Mouse (Mus musculus) stomach, embryonic 14.5 days (tissue): ENCODE results near the gene Pde1c. TPM values are rescaled to one million over a fixed set of nuclear protein-coding genes. Genes with fewer than 3 reads are reported as not detected.

Experiments used
- ATAC-seq: fragments of 200-750 bp; cut with Nextera tagmentation; 2 replicates; pipeline ENCODE4 v1.8.0; 2017; ENCODE audit warnings: low read depth, moderate TSS enrichment; ENCODE audit not compliant: insufficient number of reproducible peaks, insufficient read depth, low FRiP score
- H3K27ac ChIP-seq: fragments of 300-500 bp; sonication (generic); 2 replicates; pipeline ENCODE4 v1.5.1; 2014; ENCODE audit warnings: mild to moderate bottlenecking, low read length, moderate library complexity, mixed read lengths
- H3K27me3 ChIP-seq: fragments of 300-500 bp; sonication (generic); 2 replicates; pipeline ENCODE4 v1.6.1; 2014; ENCODE audit warnings: low read length, control low read depth, mixed read lengths; ENCODE audit not compliant: control insufficient read depth, insufficient read depth
- H3K36me3 ChIP-seq: fragments of 300-500 bp; sonication (generic); 2 replicates; pipeline ENCODE4 v1.6.1; 2014; ENCODE audit warnings: mild to moderate bottlenecking, control low read depth, low read length, moderate library complexity, mixed read lengths; ENCODE audit not compliant: control insufficient read depth, insufficient read depth
- H3K4me1 ChIP-seq: fragments of 300-500 bp; sonication (generic); 2 replicates; pipeline ENCODE4 v1.6.1; 2014; ENCODE audit warnings: low read length, control low read depth, mixed read lengths; ENCODE audit not compliant: control insufficient read depth, insufficient read depth
- H3K4me2 ChIP-seq: fragments of 300-500 bp; sonication (generic); replicated peaks from 2 replicates; pipeline ENCODE4 v1.6.1; 2014; ENCODE audit warnings: low read depth, low read length, control low read depth
- H3K4me3 ChIP-seq: fragments of 300-500 bp; sonication (generic); 2 replicates; pipeline ENCODE4 v1.5.1; 2014; ENCODE audit warnings: low read depth, low read length, control low read depth
- H3K9ac ChIP-seq: fragments of 300-500 bp; sonication (generic); replicated peaks from 2 replicates; pipeline ENCODE4 v1.6.1; 2014; ENCODE audit warnings: low read depth, mild to moderate bottlenecking, control low read depth, low read length, moderate library complexity, mixed read lengths
- H3K9me3 ChIP-seq: fragments of 300-500 bp; sonication (generic); 2 replicates; pipeline ENCODE4 v1.6.1; 2016; ENCODE audit warnings: low read depth, low read length, control low read depth; ENCODE audit not compliant: control insufficient read depth
- WGBS: fragments of 180-500 bp; shearing (Covaris S2); extraction: QIAGEN DNeasy Blood & Tissue Kit; methylation state at CpG from one replicate; pipeline ENCODE4 v1.1.7; 2014; 5-methylcytosine and 5-hydroxymethylcytosine counted together
- polyA plus RNA-seq: library from polyadenylated mRNA; unstranded; fragments of >200 nt; fragmentation: Nextera tagmentation; extraction: Ambion mirVana; gene quantifications from 2 replicates; pipeline ENCODE4 v1.2.1, GENCODE M21; 2014

The Pde1c gene
- polyA plus RNA-seq, 1 experiment from 2014 or later: 2.8 TPM

GRCm38 (mm10) chr6:56275461-56275860 lies 293.4 kb downstream of the Pde1c start:
- H3K9ac ChIP-seq: no peak overlapping the region
- H3K27ac ChIP-seq: no peak overlapping the region
- no peak overlapping the region for H3K4me3 ChIP-seq
- WGBS: 80% methylated on average over 1 of the region's 1 CpGs
- H3K9me3 ChIP-seq: no peaks in the 10 kb centered on the region
- H3K27me3 ChIP-seq: no peaks in the 10 kb centered on the region
- H3K4me2 ChIP-seq: no peak overlapping the region
- no peaks in the 10 kb centered on the region for H3K4me1 ChIP-seq
- ATAC-seq: no peak
- no peaks in the 10 kb centered on the region for H3K36me3 ChIP-seq

GRCm38 (mm10) chr6:56271741-56272140 lies 297.2 kb downstream of the Pde1c start:
- no peak for ATAC-seq
- Histone ChIP-seq H3K4me3 (no peak overlapping the region), H3K4me2 (no peak overlapping the region), H3K27me3 (no peaks in the 10 kb centered on the region), H3K9ac (no peak overlapping the region), H3K9me3 (no peaks in the 10 kb centered on the region), H3K36me3 (no peaks in the 10 kb centered on the region), H3K27ac (no peak overlapping the region), H3K4me1 (no peaks in the 10 kb centered on the region)
- WGBS: 75% methylated on average over 2 of the region's 2 CpGs

- Histone ChIP-seq H3K4me3 (no peak overlapping the region), H3K9me3 (no peaks in the 10 kb centered on the region), H3K27ac (no peak overlapping the region), H3K36me3 (no peaks in the 10 kb centered on the region), H3K4me1 (no peaks in the 10 kb centered on the region), H3K9ac (no peak overlapping the region), H3K27me3 (no peaks in the 10 kb centered on the region), H3K4me2 (no peak overlapping the region)
- whole genome bisulfite sequencing: 92% methylated on average over 4 of the region's 4 CpGs
- no peak for ATAC-seq
Measured at GRCm38 (mm10) chr6:56264509-56264908, 304.4 kb downstream of the Pde1c start.

- no peak for ATAC-seq
- H3K9ac ChIP-seq: no peak overlapping the region
- no peak overlapping the region for H3K27ac ChIP-seq
- 47% methylated on average over 3 of the region's 3 CpGs for WGBS
- H3K4me1 ChIP-seq: no peaks in the 10 kb centered on the region
- H3K36me3 ChIP-seq: no peaks in the 10 kb centered on the region
- H3K9me3 ChIP-seq: no peaks in the 10 kb centered on the region
- no peak overlapping the region for H3K4me2 ChIP-seq
- H3K27me3 ChIP-seq: no peaks in the 10 kb centered on the region
- no peak overlapping the region for H3K4me3 ChIP-seq
Measured at GRCm38 (mm10) chr6:56260118-56260517, 308.8 kb downstream of the Pde1c start.

- 92% methylated on average over 2 of the region's 2 CpGs for WGBS
- no peaks in the 10 kb centered on the region for H3K9me3 ChIP-seq
- ATAC-seq: no peak
- H3K4me2 ChIP-seq: no peak overlapping the region
- no peaks in the 10 kb centered on the region for H3K36me3 ChIP-seq
- no peaks in the 10 kb centered on the region for H3K4me1 ChIP-seq
- H3K9ac ChIP-seq: no peak overlapping the region
- H3K27me3 ChIP-seq: no peaks in the 10 kb centered on the region
- H3K4me3 ChIP-seq: no peak overlapping the region
- no peak overlapping the region for H3K27ac ChIP-seq
Measured at GRCm38 (mm10) chr6:56257555-56258297, 311.2 kb downstream of the Pde1c start.

- no peak overlapping the region for H3K27ac ChIP-seq
- H3K4me2 ChIP-seq: no peak overlapping the region
- no peaks in the 10 kb centered on the region for H3K9me3 ChIP-seq
- no peaks in the 10 kb centered on the region for H3K4me1 ChIP-seq
- H3K36me3 ChIP-seq: no peaks in the 10 kb centered on the region
- H3K9ac ChIP-seq: no peak overlapping the region
- no peaks in the 10 kb centered on the region for H3K27me3 ChIP-seq
- WGBS: 79% methylated on average over 3 of the region's 3 CpGs
- H3K4me3 ChIP-seq: no peak overlapping the region
- no peak for ATAC-seq
Measured at GRCm38 (mm10) chr6:56250091-56250490, 318.8 kb downstream of the Pde1c start.

GRCm38 (mm10) chr6:56191426-56192140 lies 377.3 kb downstream of the Pde1c start:
- no peak for ATAC-seq
- no peak overlapping the region for H3K4me3 ChIP-seq

GRCm38 (mm10) chr6:56176485-56176884 lies 392.4 kb downstream of the Pde1c start:
- H3K4me3 ChIP-seq: no peak overlapping the region
- no peak overlapping the region for H3K27ac ChIP-seq
- H3K9me3 ChIP-seq: no peaks in the 10 kb centered on the region
- no peak for ATAC-seq
- no peak overlapping the region for H3K9ac ChIP-seq
- no peak overlapping the region for H3K4me2 ChIP-seq
- H3K27me3 ChIP-seq: no peaks in the 10 kb centered on the region
- no peaks in the 10 kb centered on the region for H3K36me3 ChIP-seq
- 91% methylated on average over 2 of the region's 2 CpGs for WGBS
- H3K4me1 ChIP-seq: no peaks in the 10 kb centered on the region

More at GRCm38 (mm10) chr6:56191426-56192140, 377.3 kb downstream of the Pde1c start:
- Histone ChIP-seq H3K9me3 (no peaks in the 10 kb centered on the region), H3K36me3 (no peaks in the 10 kb centered on the region), H3K4me1 (no peaks in the 10 kb centered on the region), H3K27ac (no peak overlapping the region), H3K27me3 (no peaks in the 10 kb centered on the region), H3K4me2 (no peak overlapping the region), H3K9ac (no peak overlapping the region)
- 70% methylated on average over 1 of the region's 1 CpGs for WGBS
